Mouse (Mus musculus): Measurements from ENCODE around the gene Xdh. TPM values are rescaled to one million over a fixed set of nuclear protein-coding genes. Genes with fewer than 3 reads are reported as not detected.

Gene Xdh
- polyA plus RNA-seq, 1 experiment, result 0.36 TPM

DNA sequence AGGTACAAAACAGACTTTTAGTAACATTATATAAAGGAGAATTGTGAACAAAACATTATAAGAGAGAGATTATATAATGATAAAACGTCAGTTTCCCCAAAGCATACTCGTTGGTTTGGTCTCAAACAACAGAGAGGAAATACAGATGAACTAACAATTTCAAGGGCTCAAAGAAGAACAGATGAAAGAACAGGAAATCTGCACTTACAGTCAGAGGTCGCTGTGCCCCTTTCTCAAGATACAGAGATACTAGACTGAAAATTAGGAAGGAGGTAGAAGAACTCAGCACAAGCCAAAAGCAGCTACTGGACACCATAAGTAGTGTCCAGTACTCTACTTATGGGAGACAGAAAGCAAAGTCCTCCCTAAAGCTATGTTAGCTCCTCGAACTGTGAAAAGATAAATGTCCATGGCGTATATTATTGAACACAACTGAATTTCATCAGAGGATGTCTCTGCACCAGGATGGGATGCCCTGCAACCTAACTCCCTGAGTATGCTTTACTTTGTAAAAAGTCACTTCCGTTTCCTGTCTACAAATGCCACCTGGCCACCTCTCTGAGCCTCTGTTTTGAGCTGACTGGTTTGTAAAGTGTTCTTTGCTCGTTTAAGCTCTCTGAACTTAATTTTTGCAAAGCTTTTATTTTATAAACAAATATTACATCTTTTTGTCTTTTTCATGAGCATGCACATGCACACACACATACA lies 44.8 kb downstream of the Xdh start:
- no peak for DNase-seq (ENCODE audit: low read depth)

DNA sequence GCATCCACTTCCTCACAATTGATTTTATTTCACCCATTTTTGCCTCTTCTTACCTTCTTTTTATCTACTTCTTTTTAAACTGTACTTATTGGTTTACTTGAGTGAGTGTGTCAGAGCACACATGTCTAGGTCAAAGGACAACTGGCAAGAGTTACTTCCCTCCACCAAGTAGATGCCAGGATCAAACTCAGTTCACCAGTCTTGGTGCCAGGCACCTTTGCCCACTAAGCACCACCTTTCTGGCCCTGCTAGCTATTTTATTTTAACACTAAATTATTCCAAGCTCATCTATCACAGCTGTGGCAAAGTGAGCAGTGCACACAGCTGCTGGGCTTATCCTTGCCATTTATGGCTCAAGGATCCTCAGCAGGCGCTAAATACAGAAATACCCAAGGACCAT lies 46.9 kb downstream of the Xdh start:
- TF ChIP-seq CTCF (IDR thresholded peaks at IDR 0.05; ENCODE audit: borderline replicate concordance, extremely low read depth, insufficient read depth, insufficient read length) (no peak), POLR2A (IDR thresholded peaks at IDR 0.05; ENCODE audit: borderline replicate concordance, extremely low read depth, insufficient read depth, insufficient read length, poor library complexity, severe bottlenecking) (no peak)
- DNase-seq (ENCODE audit: low read depth), result no peak

More for the DNA sequence above, 44.8 kb downstream of the Xdh start:
- TF ChIP-seq POLR2A (IDR thresholded peaks at IDR 0.05; ENCODE audit: borderline replicate concordance, extremely low read depth, insufficient read depth, insufficient read length, poor library complexity, severe bottlenecking) (no peak), CTCF (IDR thresholded peaks at IDR 0.05; ENCODE audit: borderline replicate concordance, extremely low read depth, insufficient read depth, insufficient read length) (no peak)

DNA sequence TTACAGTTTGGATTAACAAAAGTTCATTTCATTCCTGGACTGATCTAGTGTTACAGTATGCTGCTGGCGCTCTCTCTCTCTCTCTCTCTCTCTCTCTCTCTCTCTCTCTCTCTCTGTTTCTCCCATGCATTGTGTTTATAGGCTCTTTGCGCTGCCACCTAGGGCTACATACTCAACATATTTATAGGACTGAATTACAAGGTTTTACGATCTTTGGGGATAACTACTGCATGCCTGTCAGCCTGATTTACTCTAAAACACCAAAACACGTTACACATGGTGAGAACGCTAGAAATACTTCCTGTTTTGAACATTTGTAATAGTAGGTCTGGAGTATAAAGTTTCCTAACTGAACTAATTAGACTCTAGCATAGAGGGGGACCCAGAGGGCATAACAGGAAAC lies 47.8 kb downstream of the Xdh start:
- no peak for TF ChIP-seq POLR2A (IDR thresholded peaks at IDR 0.05; ENCODE audit: borderline replicate concordance, extremely low read depth, insufficient read depth, insufficient read length, poor library complexity, severe bottlenecking)
- no peak for TF ChIP-seq CTCF (IDR thresholded peaks at IDR 0.05; ENCODE audit: borderline replicate concordance, extremely low read depth, insufficient read depth, insufficient read length)
- no peak for DNase-seq (ENCODE audit: low read depth)

DNA sequence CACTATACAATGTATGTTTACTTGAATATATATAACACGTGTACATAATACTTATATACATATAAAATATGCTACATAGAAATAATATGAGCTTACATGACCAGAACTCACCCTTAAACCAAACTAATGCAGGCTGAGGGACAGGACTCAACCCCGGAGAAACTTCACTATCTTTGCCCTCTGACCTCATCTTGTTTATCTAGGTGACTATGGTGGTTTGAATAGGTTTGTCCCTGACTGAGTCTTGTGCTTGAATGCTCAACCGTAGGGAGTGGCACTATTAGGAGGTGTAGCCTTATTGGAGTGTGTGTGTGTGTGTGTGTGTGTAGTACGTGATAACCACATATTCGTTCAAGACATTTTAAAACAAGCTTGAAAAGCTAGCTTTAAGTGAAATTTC lies 55.6 kb downstream of the Xdh start:
- DNase-seq (ENCODE audit: low read depth), result no peak
- no peak for TF ChIP-seq POLR2A (IDR thresholded peaks at IDR 0.05; ENCODE audit: borderline replicate concordance, extremely low read depth, insufficient read depth, insufficient read length, poor library complexity, severe bottlenecking)
- TF ChIP-seq CTCF (IDR thresholded peaks at IDR 0.05; ENCODE audit: borderline replicate concordance, extremely low read depth, insufficient read depth, insufficient read length), result no peak

DNA sequence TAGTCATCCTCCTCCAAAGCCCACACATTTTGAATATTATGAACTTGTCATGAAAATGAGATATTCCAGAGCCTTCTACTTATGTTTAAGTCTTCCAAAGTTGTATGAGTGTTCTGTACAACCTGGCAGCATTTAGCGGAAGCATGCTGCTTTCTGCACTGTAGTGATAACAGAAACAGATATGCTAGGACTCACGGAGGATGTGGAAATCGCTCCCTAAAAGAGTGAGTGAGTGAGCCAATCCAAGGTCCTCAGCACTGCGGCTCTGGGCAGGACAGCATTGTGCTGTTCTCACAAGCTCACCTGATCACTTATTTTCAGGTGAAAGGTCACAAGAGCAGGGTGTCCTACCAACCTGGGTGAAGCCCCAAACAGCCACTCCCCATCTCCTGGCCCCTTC lies 56.2 kb downstream of the Xdh start:
- DNase-seq (ENCODE audit: low read depth), result no peak
- TF ChIP-seq POLR2A (IDR thresholded peaks at IDR 0.05; ENCODE audit: borderline replicate concordance, extremely low read depth, insufficient read depth, insufficient read length, poor library complexity, severe bottlenecking) (no peak), CTCF (IDR thresholded peaks at IDR 0.05; ENCODE audit: borderline replicate concordance, extremely low read depth, insufficient read depth, insufficient read length) (no peak)

DNA sequence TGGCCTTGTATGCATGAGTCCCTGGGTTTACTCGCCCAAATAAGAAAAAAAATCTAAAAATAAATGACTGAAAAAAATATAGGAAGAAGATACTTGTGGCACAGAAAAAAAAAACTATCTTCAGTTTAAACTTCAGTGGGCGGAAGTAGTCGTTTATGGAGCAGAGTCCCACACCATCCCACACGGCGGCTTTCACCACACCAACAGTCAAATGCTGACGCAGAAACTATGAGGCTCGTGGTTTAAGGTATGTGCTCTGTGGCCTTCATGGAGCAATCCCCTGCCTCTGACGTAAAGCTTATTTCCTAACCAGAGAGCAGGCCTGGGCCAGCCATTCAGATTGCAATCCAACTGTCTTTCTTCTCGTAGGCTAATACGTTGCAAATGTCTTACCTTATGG lies 56.8 kb downstream of the Xdh start:
- DNase-seq (ENCODE audit: low read depth), result no peak
- TF ChIP-seq CTCF (IDR thresholded peaks at IDR 0.05; ENCODE audit: borderline replicate concordance, extremely low read depth, insufficient read depth, insufficient read length) (no peak), POLR2A (IDR thresholded peaks at IDR 0.05; ENCODE audit: borderline replicate concordance, extremely low read depth, insufficient read depth, insufficient read length, poor library complexity, severe bottlenecking) (no peak)

DNA sequence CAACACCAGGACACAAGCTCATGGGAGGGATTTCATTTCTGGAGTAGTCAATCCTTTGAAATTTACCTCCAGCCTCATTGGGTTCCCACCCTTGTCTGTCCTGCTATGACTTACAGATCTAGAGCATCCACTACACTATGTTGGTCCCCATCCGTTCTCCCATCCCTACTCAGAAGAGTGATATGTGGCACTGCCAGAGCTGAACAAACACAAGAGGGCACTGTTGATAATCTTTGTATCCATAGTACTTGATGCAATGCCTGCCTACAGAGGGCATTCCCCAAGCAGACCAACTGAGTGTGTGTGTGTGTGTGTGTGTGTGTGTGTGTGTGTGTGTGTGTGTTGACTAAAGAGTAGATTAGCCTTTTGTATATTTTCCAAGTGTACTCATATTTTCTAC lies 58.4 kb downstream of the Xdh start:
- TF ChIP-seq CTCF (IDR thresholded peaks at IDR 0.05; ENCODE audit: borderline replicate concordance, extremely low read depth, insufficient read depth, insufficient read length) (no peak), POLR2A (IDR thresholded peaks at IDR 0.05; ENCODE audit: borderline replicate concordance, extremely low read depth, insufficient read depth, insufficient read length, poor library complexity, severe bottlenecking) (no peak)
- no peak for DNase-seq (ENCODE audit: low read depth)

DNA sequence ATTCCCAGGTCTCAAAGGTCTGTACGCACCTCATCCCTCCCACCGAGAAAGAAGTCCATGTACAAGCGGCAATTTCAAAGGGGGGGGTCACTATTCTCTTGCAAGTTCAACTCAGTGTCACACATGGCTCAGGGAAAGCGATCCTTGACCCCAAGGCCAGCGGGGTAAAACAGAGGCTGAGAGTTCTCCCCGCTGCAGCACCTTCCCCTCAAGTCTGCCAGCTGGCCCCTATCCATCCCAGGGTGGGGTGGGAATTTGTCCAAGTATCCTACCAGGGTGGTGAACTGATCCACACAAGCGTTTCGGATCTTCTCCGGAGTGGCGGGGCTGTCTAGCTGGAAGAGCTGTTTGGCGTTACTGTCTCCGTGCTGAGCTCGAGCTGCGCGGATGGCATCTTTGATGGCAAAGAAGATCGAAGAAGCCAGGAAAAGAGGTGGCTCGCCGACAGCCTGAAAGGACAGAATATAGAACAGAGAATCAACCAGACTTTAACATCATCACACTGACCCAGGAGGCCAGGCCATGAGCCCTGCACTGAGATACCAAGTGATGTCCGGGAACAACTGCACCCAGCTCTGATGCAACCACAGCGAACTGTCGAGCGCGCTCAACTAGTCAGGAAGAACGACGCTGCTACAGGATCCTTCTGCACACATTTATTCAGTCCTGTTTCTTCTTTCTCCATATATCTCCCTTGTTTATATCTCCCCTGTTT lies 63.8 kb downstream of the Xdh start:
- DNase-seq (ENCODE audit: low read depth), result no peak
- TF ChIP-seq POLR2A (IDR thresholded peaks at IDR 0.05; ENCODE audit: borderline replicate concordance, extremely low read depth, insufficient read depth, insufficient read length, poor library complexity, severe bottlenecking), result no peak
- no peak for TF ChIP-seq CTCF (IDR thresholded peaks at IDR 0.05; ENCODE audit: borderline replicate concordance, extremely low read depth, insufficient read depth, insufficient read length)

DNA sequence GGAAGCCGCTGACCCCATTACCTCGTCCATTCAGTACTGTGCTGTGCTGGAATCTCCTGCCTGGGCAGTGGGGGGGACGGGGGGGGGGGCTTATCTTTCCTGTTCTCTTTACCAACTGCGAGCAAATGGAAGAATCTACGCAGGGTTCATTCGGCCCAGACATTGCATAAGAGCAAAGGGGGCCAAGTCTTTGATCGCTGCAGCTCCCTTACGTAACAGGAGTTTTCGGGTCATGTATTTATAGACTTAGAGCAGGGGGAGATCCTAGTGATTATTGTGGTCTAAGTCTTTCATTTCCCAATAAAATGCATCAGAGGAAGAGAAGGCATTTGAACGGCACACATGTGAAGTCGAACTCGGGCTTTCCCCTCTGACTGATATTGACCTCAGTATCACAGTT lies 66.7 kb downstream of the Xdh start:
- no peak for DNase-seq (ENCODE audit: low read depth)
- TF ChIP-seq POLR2A (IDR thresholded peaks at IDR 0.05; ENCODE audit: borderline replicate concordance, extremely low read depth, insufficient read depth, insufficient read length, poor library complexity, severe bottlenecking) (no peak), CTCF (IDR thresholded peaks at IDR 0.05; ENCODE audit: borderline replicate concordance, extremely low read depth, insufficient read depth, insufficient read length) (no peak)

DNA sequence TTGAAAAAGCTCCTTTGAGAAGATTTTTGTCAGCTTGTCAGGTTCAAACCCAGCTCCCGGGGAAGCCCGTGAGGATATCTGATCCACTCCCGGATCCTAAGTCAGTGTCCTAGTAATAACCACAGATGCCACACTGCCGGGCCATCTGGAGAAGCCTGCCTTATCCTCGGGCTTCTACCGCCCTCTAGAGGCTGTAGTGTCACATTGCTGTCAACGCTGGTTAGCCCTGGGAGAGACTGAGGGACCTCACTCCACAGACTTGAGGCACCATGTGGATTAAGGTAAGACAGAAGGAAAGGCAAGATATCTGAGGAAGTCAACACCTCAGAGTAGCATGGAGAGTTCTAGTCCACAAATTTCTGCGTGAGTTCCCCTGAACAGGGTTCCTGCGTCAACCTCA lies 67.8 kb downstream of the Xdh start:
- TF ChIP-seq CTCF (IDR thresholded peaks at IDR 0.05; ENCODE audit: borderline replicate concordance, extremely low read depth, insufficient read depth, insufficient read length), result peak; percentile 98
- TF ChIP-seq POLR2A (IDR thresholded peaks at IDR 0.05; ENCODE audit: borderline replicate concordance, extremely low read depth, insufficient read depth, insufficient read length, poor library complexity, severe bottlenecking), result no peak
- peak; percentile 90 for DNase-seq (ENCODE audit: low read depth)

DNA sequence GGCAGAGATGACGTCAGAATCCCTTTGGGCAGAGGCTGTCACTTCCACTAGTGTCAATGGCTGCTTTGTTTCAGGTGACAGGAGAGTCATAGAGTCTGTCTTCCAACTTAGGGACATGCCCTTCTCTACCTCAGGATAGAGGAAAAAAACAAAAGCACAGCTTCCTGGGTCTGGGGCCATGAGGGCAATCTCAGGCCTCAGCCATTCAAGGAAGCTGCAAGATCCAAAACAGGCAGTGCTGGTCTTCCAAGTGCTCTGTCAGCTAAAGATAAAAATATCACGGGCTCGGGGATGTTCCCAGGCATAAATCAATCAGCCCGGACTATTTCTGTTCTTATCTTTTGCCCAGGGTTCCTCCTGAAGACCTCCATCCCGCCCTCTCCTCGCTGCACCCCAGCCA lies 68.7 kb downstream of the Xdh start:
- TF ChIP-seq CTCF (IDR thresholded peaks at IDR 0.05; ENCODE audit: borderline replicate concordance, extremely low read depth, insufficient read depth, insufficient read length), result no peak
- TF ChIP-seq POLR2A (IDR thresholded peaks at IDR 0.05; ENCODE audit: borderline replicate concordance, extremely low read depth, insufficient read depth, insufficient read length, poor library complexity, severe bottlenecking), result no peak

DNA sequence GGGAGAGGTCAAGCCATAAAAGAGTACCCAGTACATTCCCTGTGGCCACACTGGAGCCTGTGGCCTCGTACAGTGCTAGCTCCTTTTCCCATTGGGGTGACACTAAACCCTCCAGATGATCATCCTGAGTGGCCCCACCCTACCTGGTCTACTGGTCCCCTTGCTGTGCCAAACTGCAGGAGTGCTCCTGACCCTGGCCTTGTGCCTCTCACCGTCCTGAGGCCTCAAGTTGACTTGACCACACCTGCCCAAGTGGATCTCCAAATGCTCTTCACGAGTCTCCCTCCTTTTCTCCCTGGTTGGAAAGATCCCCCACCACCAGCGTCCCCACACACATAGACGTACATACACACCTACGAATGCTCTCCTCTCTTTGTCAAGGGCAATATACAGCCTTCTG lies 69.7 kb downstream of the Xdh start:
- no peak for TF ChIP-seq CTCF (IDR thresholded peaks at IDR 0.05; ENCODE audit: borderline replicate concordance, extremely low read depth, insufficient read depth, insufficient read length)
- TF ChIP-seq POLR2A (IDR thresholded peaks at IDR 0.05; ENCODE audit: borderline replicate concordance, extremely low read depth, insufficient read depth, insufficient read length, poor library complexity, severe bottlenecking), result no peak
- DNase-seq (ENCODE audit: low read depth), result no peak

More for the DNA sequence above, 68.7 kb downstream of the Xdh start:
- DNase-seq (ENCODE audit: low read depth), result no peak
